Mouse (Mus musculus) effector memory CD4-positive, alpha-beta T cell, adult 5 months (primary cell): ENCODE measurements around the gene Slc9b1. TPM values are rescaled to one million over a fixed set of nuclear protein-coding genes. Genes with fewer than 3 reads are reported as not detected.

Experiments used
- polyA plus RNA-seq: library from polyadenylated mRNA; unstranded; fragments of 100-300 nt; shearing (Covaris generic); gene quantifications from one replicate; pipeline ENCODE4 v1.2.1, GENCODE M21; 2017

Slc9b1 gene
- not detected for polyA plus RNA-seq

GRCm38 (mm10) chr3:135347739-135348264 is at the start of gene Slc9b1:
TSS of gene Slc9b1 (plus strand) at chr3:135348029.

DNA sequence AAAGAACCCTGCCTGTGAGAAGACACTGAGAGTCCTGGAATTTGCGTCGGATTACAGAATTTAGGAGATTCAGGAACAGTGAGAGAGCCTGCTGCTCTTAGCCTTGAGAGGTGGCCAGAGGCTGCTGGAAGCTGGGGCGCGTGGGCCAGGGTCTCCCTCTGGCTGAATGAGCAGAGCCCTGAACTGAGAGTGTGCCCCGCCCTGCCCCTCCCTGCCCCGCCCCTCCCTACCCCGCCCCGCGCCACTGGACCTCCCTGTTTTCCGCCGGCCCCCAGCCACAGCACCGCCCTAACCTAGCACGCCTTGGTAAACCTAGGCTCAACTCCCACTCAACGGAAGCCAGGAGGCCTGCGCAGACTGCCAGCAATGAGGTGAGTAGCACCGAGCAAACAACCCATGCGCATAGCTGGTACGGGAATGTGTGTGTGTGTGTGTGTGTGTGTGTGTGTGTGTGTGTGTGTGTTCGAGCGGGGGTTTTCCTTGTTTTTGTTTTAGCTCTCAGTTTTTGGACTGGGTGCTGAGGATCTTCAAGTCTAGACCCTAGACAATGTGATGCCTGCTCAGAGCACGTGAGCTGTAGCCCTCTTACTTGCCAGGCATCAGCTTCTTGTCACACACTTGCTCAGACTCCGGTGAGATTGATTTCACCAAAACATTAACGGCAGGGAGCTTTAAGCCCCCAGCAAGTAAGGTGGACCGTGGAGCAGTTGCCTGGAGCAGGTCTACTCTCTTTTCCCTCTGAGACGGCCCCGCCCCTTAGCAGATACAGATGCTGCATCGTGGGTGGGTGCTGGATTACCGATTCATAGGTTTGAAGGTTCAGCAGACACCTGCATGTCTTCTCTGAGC is 40.2 kb upstream of the Slc9b1 start, which contains the start of gene Slc9b2:
TSS of gene Slc9b2 (plus strand) at position 290 of the 849 bp plus-strand sequence.

GRCm38 (mm10) chr3:135423608-135424212 is 75.9 kb downstream of the Slc9b1 start, which contains the start of gene Cisd2:
TSS of gene Cisd2 (minus strand) at chr3:135423925.

GRCm38 (mm10) chr3:135437758-135438495 is 90.1 kb downstream of the Slc9b1 start, which contains the start of gene Ube2d3:
TSS of gene Ube2d3 (plus strand) at chr3:135438149.

Other genes with a start within 250 kb of the Slc9b1 start
- 0.57 TPM for gene Cenpe, start 135.5 kb upstream of the Slc9b1 start, polyA plus RNA-seq
- gene Bdh2, start 66.8 kb upstream of the Slc9b1 start, polyA plus RNA-seq: not detected
- 3.4 TPM for gene Slc9b2, start 40.3 kb upstream of the Slc9b1 start, polyA plus RNA-seq
- gene Cisd2, start 75.9 kb downstream of the Slc9b1 start, polyA plus RNA-seq: 127 TPM
- 927 TPM for gene Ube2d3, start 90.1 kb downstream of the Slc9b1 start, polyA plus RNA-seq
- 16.6 TPM for gene Manba, start 137.6 kb downstream of the Slc9b1 start, polyA plus RNA-seq